Mouse (Mus musculus): Measurements from ENCODE around the gene C87436. TPM values are rescaled to one million over a fixed set of nuclear protein-coding genes. Genes with fewer than 3 reads are reported as not detected.

C87436 gene
- polyA plus RNA-seq, 1 experiment from 2014 or later: 30.3 TPM

GRCm38 (mm10) chr6:86400972-86401371 lies 37.2 kb upstream of the C87436 start:
- Histone ChIP-seq H3K27me3 (no peaks in the 10 kb centered on the region), H3K27ac (no peak overlapping the region), H3K4me3 (peak overlapping the region; percentile 26; the same call in 1 of the 2 replicates), H3K9me3 (no peaks in the 10 kb centered on the region), H3K36me3 (no peaks in the 10 kb centered on the region), H3K9ac (no peak overlapping the region), H3K4me1 (peaks cover 8% of the 10 kb centered on the region), H3K4me2 (replicated peaks) (peak overlapping the region; percentile 39)
- WGBS: 4% methylated on average over 9 of the region's 9 CpGs
- ATAC-seq (ENCODE audit: insufficient number of reproducible peaks, insufficient read depth, low FRiP score, low TSS enrichment): no peak

GRCm38 (mm10) chr6:86402681-86403607 lies 35.2 kb upstream of the C87436 start:
- Histone ChIP-seq H3K27ac (no peak overlapping the region), H3K27me3 (no peaks in the 10 kb centered on the region), H3K9ac (no peak overlapping the region), H3K4me2 (replicated peaks) (peak overlapping the region; percentile 39), H3K36me3 (peaks cover 4% of the 10 kb centered on the region; the same call in 1 of the 2 replicates), H3K9me3 (no peaks in the 10 kb centered on the region), H3K4me3 (peak overlapping the region; percentile 83), H3K4me1 (peaks cover 8% of the 10 kb centered on the region; the same call in 1 of the 2 replicates)
- no peak for ATAC-seq (ENCODE audit: insufficient number of reproducible peaks, insufficient read depth, low FRiP score, low TSS enrichment)
- WGBS: 35% methylated on average over 12 of the region's 12 CpGs

- Histone ChIP-seq H3K4me2 (replicated peaks) (peak overlapping the region; percentile 39), H3K36me3 (peaks cover 4% of the 10 kb centered on the region; the same call in 1 of the 2 replicates), H3K27ac (peak overlapping the region; percentile 100), H3K27me3 (no peaks in the 10 kb centered on the region), H3K9ac (peak overlapping the region; percentile 98), H3K9me3 (no peaks in the 10 kb centered on the region), H3K4me1 (peaks cover 8% of the 10 kb centered on the region; the same call in 1 of the 2 replicates), H3K4me3 (peak overlapping the region; percentile 83)
- ATAC-seq (ENCODE audit: insufficient number of reproducible peaks, insufficient read depth, low FRiP score, low TSS enrichment): no peak
- under 1% methylated on average over 15 of the region's 15 CpGs for WGBS
Measured at GRCm38 (mm10) chr6:86403728-86404099, 34.5 kb upstream of the C87436 start.

GRCm38 (mm10) chr6:86404100-86404861 lies 33.9 kb upstream of the C87436 start, which contains the start of gene Tia1:
Gene Tia1 (plus strand): TSS chr6:86404219.
- Histone ChIP-seq H3K27me3 (no peaks in the 10 kb centered on the region), H3K4me1 (peaks cover 8% of the 10 kb centered on the region; the same call in 1 of the 2 replicates), H3K36me3 (peaks cover 4% of the 10 kb centered on the region; the same call in 1 of the 2 replicates), H3K4me2 (replicated peaks) (peak within 1 kb of the TSS; percentile 60), H3K4me3 (peak within 1 kb of the TSS; percentile 83), H3K9me3 (no peaks in the 10 kb centered on the region), H3K27ac (peak within 1 kb of the TSS; percentile 100), H3K9ac (peak within 1 kb of the TSS; percentile 98)
- under 1% methylated on average over 59 of the region's 62 CpGs for WGBS
- ATAC-seq (ENCODE audit: insufficient number of reproducible peaks, insufficient read depth, low FRiP score, low TSS enrichment): peak; percentile 93

GRCm38 (mm10) chr6:86404996-86405395 lies 33.2 kb upstream of the C87436 start:
- Histone ChIP-seq H3K4me2 (replicated peaks) (peak overlapping the region; percentile 60), H3K9me3 (no peaks in the 10 kb centered on the region), H3K4me3 (peak overlapping the region; percentile 83), H3K36me3 (peaks cover 4% of the 10 kb centered on the region; the same call in 1 of the 2 replicates), H3K9ac (peak overlapping the region; percentile 98), H3K4me1 (peaks cover 8% of the 10 kb centered on the region; the same call in 1 of the 2 replicates), H3K27me3 (no peaks in the 10 kb centered on the region), H3K27ac (peak overlapping the region; percentile 100)
- 2% methylated on average over 11 of the region's 11 CpGs for WGBS
- no peak for ATAC-seq (ENCODE audit: insufficient number of reproducible peaks, insufficient read depth, low FRiP score, low TSS enrichment)

GRCm38 (mm10) chr6:86406306-86406705 lies 31.9 kb upstream of the C87436 start:
- H3K27me3 ChIP-seq: no peaks in the 10 kb centered on the region
- H3K27ac ChIP-seq: no peak overlapping the region
- peaks cover 4% of the 10 kb centered on the region; the same call in 1 of the 2 replicates for H3K36me3 ChIP-seq
- peaks cover 8% of the 10 kb centered on the region; the same call in 1 of the 2 replicates for H3K4me1 ChIP-seq
- no peaks in the 10 kb centered on the region for H3K9me3 ChIP-seq
- H3K4me2 ChIP-seq (replicated peaks): peak overlapping the region; percentile 60
- ATAC-seq (ENCODE audit: insufficient number of reproducible peaks, insufficient read depth, low FRiP score, low TSS enrichment): no peak
- peak overlapping the region; percentile 24; the same call in 1 of the 2 replicates for H3K9ac ChIP-seq
- H3K4me3 ChIP-seq: no peak overlapping the region

- peaks cover 68% of the 10 kb centered on the region for H3K36me3 ChIP-seq
- ATAC-seq (ENCODE audit: insufficient number of reproducible peaks, insufficient read depth, low FRiP score, low TSS enrichment): no peak
- no peaks in the 10 kb centered on the region for H3K27me3 ChIP-seq
- H3K4me3 ChIP-seq: no peak overlapping the region
- 93% methylated on average over 6 of the region's 6 CpGs for WGBS
- H3K4me1 ChIP-seq: no peaks in the 10 kb centered on the region
- H3K9ac ChIP-seq: no peak overlapping the region
- H3K9me3 ChIP-seq: no peaks in the 10 kb centered on the region
- no peak overlapping the region for H3K4me2 ChIP-seq (replicated peaks)
- no peak overlapping the region for H3K27ac ChIP-seq
Measured at GRCm38 (mm10) chr6:86418711-86419110, 19.5 kb upstream of the C87436 start.

GRCm38 (mm10) chr6:86419239-86419638 lies 18.9 kb upstream of the C87436 start:
- no peak for ATAC-seq (ENCODE audit: insufficient number of reproducible peaks, insufficient read depth, low FRiP score, low TSS enrichment)
- Histone ChIP-seq H3K27ac (no peak overlapping the region), H3K4me1 (no peaks in the 10 kb centered on the region), H3K27me3 (no peaks in the 10 kb centered on the region), H3K36me3 (peaks cover 68% of the 10 kb centered on the region), H3K4me2 (replicated peaks) (no peak overlapping the region), H3K9me3 (no peaks in the 10 kb centered on the region), H3K4me3 (no peak overlapping the region), H3K9ac (no peak overlapping the region)
- 91% methylated on average over 3 of the region's 3 CpGs for WGBS

GRCm38 (mm10) chr6:86420491-86420890 lies 17.7 kb upstream of the C87436 start:
- Histone ChIP-seq H3K27ac (no peak overlapping the region), H3K9ac (no peak overlapping the region), H3K9me3 (no peaks in the 10 kb centered on the region), H3K4me2 (replicated peaks) (no peak overlapping the region), H3K27me3 (no peaks in the 10 kb centered on the region), H3K36me3 (peaks cover 74% of the 10 kb centered on the region), H3K4me1 (no peaks in the 10 kb centered on the region), H3K4me3 (no peak overlapping the region)
- no peak for ATAC-seq (ENCODE audit: insufficient number of reproducible peaks, insufficient read depth, low FRiP score, low TSS enrichment)
- 72% methylated on average over 6 of the region's 6 CpGs for WGBS

- ATAC-seq (ENCODE audit: insufficient number of reproducible peaks, insufficient read depth, low FRiP score, low TSS enrichment): no peak
- Histone ChIP-seq H3K9ac (no peak within 1 kb of the TSS), H3K27ac (no peak within 1 kb of the TSS), H3K27me3 (no peaks in the 10 kb centered on the region), H3K4me2 (replicated peaks) (no peak within 1 kb of the TSS), H3K4me1 (no peaks in the 10 kb centered on the region), H3K9me3 (no peaks in the 10 kb centered on the region), H3K36me3 (peaks cover 64% of the 10 kb centered on the region), H3K4me3 (no peak within 1 kb of the TSS)
- WGBS: 91% methylated on average over 1 of the region's 1 CpGs
Measured at GRCm38 (mm10) chr6:86426358-86426757, 11.8 kb upstream of the C87436 start, which contains the start of gene Gm44790. Gene Gm44790 (plus strand): TSS chr6:86426658.

GRCm38 (mm10) chr6:86431531-86431930 lies 6.6 kb upstream of the C87436 start:
- H3K4me2 ChIP-seq (replicated peaks): no peak overlapping the region
- H3K4me3 ChIP-seq: no peak overlapping the region
- ATAC-seq (ENCODE audit: insufficient number of reproducible peaks, insufficient read depth, low FRiP score, low TSS enrichment): no peak
- H3K27ac ChIP-seq: no peak overlapping the region
- 93% methylated on average over 3 of the region's 3 CpGs for WGBS
- H3K9me3 ChIP-seq: no peaks in the 10 kb centered on the region
- no peak overlapping the region for H3K9ac ChIP-seq
- H3K27me3 ChIP-seq: no peaks in the 10 kb centered on the region
- H3K4me1 ChIP-seq: no peaks in the 10 kb centered on the region
- peaks cover 80% of the 10 kb centered on the region for H3K36me3 ChIP-seq

Measured in embryonic facial prominence, embryonic 12.5 days (tissue).